Mouse (Mus musculus): ENCODE results near the gene Washc1. TPM values are rescaled to one million over a fixed set of nuclear protein-coding genes. Genes with fewer than 3 reads are reported as not detected.
"Not testable (repeated sequence)": the region's sequence is repeated elsewhere in the genome, so short reads cannot be mapped to it uniquely, and the experiment has no call there.

The Washc1 gene
- polyA plus RNA-seq (2016; fragmentation: Nextera tagmentation; extraction: Ambion mirVana): 37.4 and 40.9 TPM in 2 replicates

DNA sequence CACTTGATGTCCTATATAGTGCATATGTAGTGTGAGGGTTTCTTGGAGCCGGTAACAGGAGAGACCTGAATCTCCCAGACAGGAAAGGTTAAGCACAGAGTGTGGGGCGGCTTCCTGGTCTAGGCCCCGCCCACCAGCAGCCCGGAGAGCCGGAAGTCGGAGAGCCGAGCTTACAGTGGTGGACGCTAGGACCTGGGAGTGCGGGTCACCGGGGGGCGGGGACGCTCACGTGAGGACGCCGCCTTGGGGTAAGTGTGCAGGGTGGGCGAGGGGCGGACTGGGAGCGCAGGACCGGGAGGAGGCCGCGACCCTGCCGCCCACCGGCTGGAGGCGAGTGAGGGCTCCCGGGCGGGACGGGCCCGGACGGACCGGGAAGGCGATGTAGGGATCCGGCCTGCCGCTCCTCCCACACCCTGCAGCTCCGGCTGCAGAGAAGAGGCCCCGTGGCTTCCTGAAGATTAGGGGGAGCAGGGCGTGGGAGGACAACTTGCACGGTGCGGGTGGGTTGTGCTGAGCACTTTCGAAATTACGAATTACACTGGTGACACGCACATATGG, at the start of gene Washc1:
Washc1 (plus strand) TSS at position 144 of the 558 bp plus-strand sequence.
- peak; percentile 96 for ATAC-seq (ENCODE audit: insufficient number of reproducible peaks, insufficient read depth, low FRiP score, low TSS enrichment, low read depth)
- peak within 1 kb of the TSS; percentile 86 for H3K4me3 ChIP-seq (replicated peaks)
- under 1% methylated on average over 40 of the region's 41 CpGs for WGBS

DNA sequence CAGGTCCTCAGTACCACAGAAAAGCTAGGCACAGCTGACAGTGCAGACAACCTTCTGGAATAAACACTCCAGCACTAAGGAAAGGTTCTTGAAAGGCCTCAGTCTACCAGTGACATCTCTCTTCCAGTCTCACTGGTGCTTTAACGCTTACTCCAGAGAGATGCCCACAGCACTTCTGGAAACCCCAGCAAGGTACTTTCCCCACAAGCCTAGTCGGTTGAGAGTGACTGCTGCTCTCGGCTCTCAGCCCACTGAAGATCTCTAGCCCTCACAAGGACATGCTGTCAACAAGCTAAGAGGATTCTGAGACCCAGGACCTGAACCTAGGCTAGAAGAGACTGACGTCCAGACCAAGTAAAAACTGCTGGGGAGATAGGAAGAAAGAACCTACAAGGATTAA, 46.2 kb upstream of the Washc1 start:
- WGBS: 87% methylated on average over 4 of the region's 4 CpGs
- no peaks in the 10 kb centered on the region for H3K27me3 ChIP-seq
- no peak overlapping the region for H3K27ac ChIP-seq
- H3K4me1 ChIP-seq (replicated peaks): no peaks in the 10 kb centered on the region
- no peak for ATAC-seq (ENCODE audit: insufficient number of reproducible peaks, insufficient read depth, low FRiP score, low TSS enrichment, low read depth)
- H3K9me3 ChIP-seq: no peaks in the 10 kb centered on the region
- H3K9ac ChIP-seq (replicated peaks): no peak overlapping the region
- no peak overlapping the region for H3K4me2 ChIP-seq
- no peak overlapping the region for H3K4me3 ChIP-seq (replicated peaks)
- H3K36me3 ChIP-seq: no peaks in the 10 kb centered on the region

More for the DNA sequence above, at the start of gene Washc1:
- Histone ChIP-seq H3K27ac (peak within 1 kb of the TSS; percentile 77; the same call in 1 of the 2 replicates), H3K9ac (replicated peaks) (peak within 1 kb of the TSS; percentile 82), H3K9me3 (no peaks in the 10 kb centered on the region), H3K4me2 (peak within 1 kb of the TSS; percentile 65), H3K27me3 (no peaks in the 10 kb centered on the region), H3K36me3 (peaks cover 30% of the 10 kb centered on the region), H3K4me1 (replicated peaks) (peaks cover 14% of the 10 kb centered on the region)

DNA sequence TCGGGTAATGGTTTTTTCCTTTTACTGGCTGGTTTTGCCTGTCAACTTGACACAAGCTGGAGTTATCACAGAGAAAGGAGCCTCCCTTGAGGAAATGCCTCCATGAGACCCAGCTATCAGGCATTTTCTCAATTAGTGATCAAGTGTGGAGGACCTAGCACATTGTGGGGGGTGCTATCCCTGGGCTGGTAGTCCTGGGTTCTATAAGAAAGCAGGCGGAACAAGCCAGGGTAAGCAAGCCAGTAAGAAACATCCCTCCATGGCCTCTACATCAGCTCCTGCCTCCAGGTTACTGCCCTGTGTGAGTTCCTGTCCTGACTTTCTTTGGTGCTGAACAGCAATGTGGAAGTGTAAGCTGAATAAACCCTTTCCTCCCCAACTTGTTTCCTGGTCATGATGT, 42.3 kb upstream of the Washc1 start:
- not testable (repeated sequence) for H3K9ac ChIP-seq (replicated peaks); H3K27ac ChIP-seq; H3K4me1 ChIP-seq (replicated peaks); H3K9me3 ChIP-seq; H3K27me3 ChIP-seq; H3K4me3 ChIP-seq (replicated peaks); H3K36me3 ChIP-seq; ATAC-seq (ENCODE audit: insufficient number of reproducible peaks, insufficient read depth, low FRiP score, low TSS enrichment, low read depth); H3K4me2 ChIP-seq
- WGBS: 91% methylated on average over 2 of the region's 2 CpGs

GRCm38 (mm10) chr17:66073971-66074370, 37.4 kb upstream of the Washc1 start:
- Histone ChIP-seq H3K4me1 (replicated peaks) (peaks cover 14% of the 10 kb centered on the region), H3K4me2 (no peak overlapping the region), H3K27me3 (no peaks in the 10 kb centered on the region), H3K9me3 (no peaks in the 10 kb centered on the region), H3K4me3 (replicated peaks) (no peak overlapping the region), H3K9ac (replicated peaks) (no peak overlapping the region), H3K36me3 (peaks cover 5% of the 10 kb centered on the region; the same call in 1 of the 2 replicates), H3K27ac (no peak overlapping the region)
- ATAC-seq (ENCODE audit: insufficient number of reproducible peaks, insufficient read depth, low FRiP score, low TSS enrichment, low read depth): no peak
- WGBS: 86% methylated on average over 7 of the region's 7 CpGs

DNA sequence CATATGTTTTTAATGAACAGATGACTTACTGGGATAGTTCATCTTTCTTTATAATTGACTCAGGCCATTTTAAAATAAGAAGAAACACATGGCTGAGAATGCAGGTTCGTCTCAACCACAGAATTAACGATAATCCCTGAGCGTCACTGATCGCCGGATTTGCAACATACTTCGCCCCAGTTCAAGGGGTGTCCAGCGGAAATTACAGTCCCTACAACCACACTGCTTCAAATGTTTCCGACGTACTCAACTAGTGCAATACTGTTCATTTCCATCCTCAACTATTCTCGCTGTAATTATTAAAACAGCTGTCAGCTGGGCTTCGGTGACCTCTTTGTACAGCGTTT, 35.5 kb upstream of the Washc1 start:
- Histone ChIP-seq H3K9me3 (no peaks in the 10 kb centered on the region), H3K9ac (replicated peaks) (peak overlapping the region; percentile 80), H3K27ac (peak overlapping the region; percentile 89), H3K4me3 (replicated peaks) (peak overlapping the region; percentile 95), H3K4me1 (replicated peaks) (peaks cover 14% of the 10 kb centered on the region), H3K27me3 (no peaks in the 10 kb centered on the region), H3K36me3 (peaks cover 19% of the 10 kb centered on the region), H3K4me2 (peak overlapping the region; percentile 77)
- 3% methylated on average over 12 of the region's 12 CpGs for WGBS
- no peak for ATAC-seq (ENCODE audit: insufficient number of reproducible peaks, insufficient read depth, low FRiP score, low TSS enrichment, low read depth)

GRCm38 (mm10) chr17:66076174-66076927, 35.0 kb upstream of the Washc1 start:
- Histone ChIP-seq H3K4me3 (replicated peaks) (peak overlapping the region; percentile 95), H3K4me2 (peak overlapping the region; percentile 77), H3K4me1 (replicated peaks) (peaks cover 14% of the 10 kb centered on the region), H3K27me3 (no peaks in the 10 kb centered on the region), H3K36me3 (peaks cover 25% of the 10 kb centered on the region), H3K27ac (peak overlapping the region; percentile 89), H3K9ac (replicated peaks) (peak overlapping the region; percentile 80), H3K9me3 (no peaks in the 10 kb centered on the region)
- under 1% methylated on average over 73 of the region's 95 CpGs for WGBS
- ATAC-seq (ENCODE audit: insufficient number of reproducible peaks, insufficient read depth, low FRiP score, low TSS enrichment, low read depth): peak; percentile 90

GRCm38 (mm10) chr17:66076934-66077333, 34.4 kb upstream of the Washc1 start, which contains the start of gene Ankrd12:
Gene Ankrd12, minus strand, starts transcription at chr17:66077089.
- no peaks in the 10 kb centered on the region for H3K27me3 ChIP-seq
- peak within 1 kb of the TSS; percentile 89 for H3K27ac ChIP-seq
- under 1% methylated on average over 53 of the region's 53 CpGs for WGBS
- H3K4me1 ChIP-seq (replicated peaks): peaks cover 14% of the 10 kb centered on the region
- peak; percentile 97 for ATAC-seq (ENCODE audit: insufficient number of reproducible peaks, insufficient read depth, low FRiP score, low TSS enrichment, low read depth)
- no peaks in the 10 kb centered on the region for H3K9me3 ChIP-seq
- H3K36me3 ChIP-seq: peaks cover 26% of the 10 kb centered on the region
- peak within 1 kb of the TSS; percentile 77 for H3K4me2 ChIP-seq
- peak within 1 kb of the TSS; percentile 95 for H3K4me3 ChIP-seq (replicated peaks)
- H3K9ac ChIP-seq (replicated peaks): peak within 1 kb of the TSS; percentile 80

DNA sequence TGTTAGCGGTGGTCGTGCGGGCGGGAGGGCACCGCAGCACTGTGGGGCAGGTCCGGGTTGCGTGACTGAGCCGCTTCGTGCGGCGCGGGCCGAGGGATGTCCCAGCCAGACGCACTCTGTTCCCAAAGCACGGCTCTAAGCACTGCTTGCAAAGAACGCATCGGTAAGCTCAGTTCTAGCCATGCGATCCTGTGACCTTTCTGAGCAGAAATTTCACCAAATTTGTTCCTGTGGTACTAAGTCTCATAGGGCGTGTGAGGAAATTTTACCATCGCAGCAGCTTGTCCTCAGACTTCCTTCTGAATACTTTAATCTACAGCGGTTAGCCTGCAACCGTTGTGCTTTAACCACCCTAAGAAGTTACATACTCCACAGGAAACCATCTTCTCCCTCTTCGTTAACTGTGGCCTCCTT, 33.9 kb upstream of the Washc1 start:
- ATAC-seq (ENCODE audit: insufficient number of reproducible peaks, insufficient read depth, low FRiP score, low TSS enrichment, low read depth): peak; percentile 72
- Histone ChIP-seq H3K27me3 (no peaks in the 10 kb centered on the region), H3K9ac (replicated peaks) (peak overlapping the region; percentile 80), H3K27ac (peak overlapping the region; percentile 89), H3K4me3 (replicated peaks) (peak overlapping the region; percentile 95), H3K4me1 (replicated peaks) (peaks cover 14% of the 10 kb centered on the region), H3K4me2 (peak overlapping the region; percentile 77), H3K36me3 (peaks cover 26% of the 10 kb centered on the region), H3K9me3 (no peaks in the 10 kb centered on the region)
- 2% methylated on average over 23 of the region's 23 CpGs for WGBS

DNA sequence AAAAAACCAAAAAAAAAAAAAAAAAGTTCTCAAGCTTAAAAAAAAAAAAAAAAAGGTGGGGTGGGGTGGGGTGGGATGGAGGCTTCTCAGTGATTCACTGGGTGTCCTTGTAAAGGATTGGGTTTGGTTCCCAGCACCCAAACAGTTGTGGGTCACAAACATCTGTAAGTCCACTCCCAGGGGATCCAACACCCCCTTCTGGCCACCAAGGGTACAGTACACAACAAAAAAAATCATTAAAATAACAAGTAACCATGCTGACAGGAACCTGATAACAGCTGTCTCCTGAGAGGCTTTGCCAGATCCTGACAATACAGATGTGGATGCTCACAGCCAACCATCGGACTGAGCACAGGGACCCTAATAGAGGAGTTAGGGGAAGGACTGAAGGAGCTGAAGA, 26.9 kb upstream of the Washc1 start:
- Histone ChIP-seq H3K4me2 (no peak overlapping the region), H3K4me3 (replicated peaks) (no peak overlapping the region), H3K36me3 (peaks cover 62% of the 10 kb centered on the region), H3K27ac (no peak overlapping the region), H3K9ac (replicated peaks) (no peak overlapping the region), H3K4me1 (replicated peaks) (no peaks in the 10 kb centered on the region), H3K27me3 (no peaks in the 10 kb centered on the region), H3K9me3 (no peaks in the 10 kb centered on the region)
- 71% methylated on average over 1 of the region's 1 CpGs for WGBS
- no peak for ATAC-seq (ENCODE audit: insufficient number of reproducible peaks, insufficient read depth, low FRiP score, low TSS enrichment, low read depth)

GRCm38 (mm10) chr17:66085038-66085437, 26.3 kb upstream of the Washc1 start:
- no peak for ATAC-seq (ENCODE audit: insufficient number of reproducible peaks, insufficient read depth, low FRiP score, low TSS enrichment, low read depth)
- Histone ChIP-seq H3K9me3 (no peaks in the 10 kb centered on the region), H3K9ac (replicated peaks) (no peak overlapping the region), H3K4me2 (no peak overlapping the region), H3K4me3 (replicated peaks) (no peak overlapping the region), H3K27ac (no peak overlapping the region), H3K4me1 (replicated peaks) (no peaks in the 10 kb centered on the region), H3K27me3 (no peaks in the 10 kb centered on the region), H3K36me3 (peaks cover 60% of the 10 kb centered on the region)
- WGBS: 91% methylated on average over 1 of the region's 1 CpGs

DNA sequence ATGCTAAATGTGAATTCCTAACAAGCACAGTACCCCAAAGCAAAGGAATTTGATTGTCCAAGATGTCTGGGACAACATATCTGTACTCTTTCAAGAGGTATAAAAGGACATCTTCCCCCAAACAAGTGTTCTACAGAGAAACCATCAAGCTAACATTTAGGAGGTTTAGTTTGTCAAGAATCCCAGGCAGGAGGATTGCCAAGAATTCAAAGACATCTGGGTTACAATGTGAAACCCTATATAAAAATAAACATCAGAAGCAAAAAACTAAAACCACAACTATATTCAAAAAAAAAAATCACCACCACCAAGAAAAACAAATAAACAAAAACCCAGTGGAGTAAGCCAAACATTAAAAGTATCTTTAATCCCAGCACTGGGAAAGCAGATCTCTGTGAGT, 21.1 kb upstream of the Washc1 start:
- H3K9me3 ChIP-seq: no peaks in the 10 kb centered on the region
- H3K36me3 ChIP-seq: peaks cover 69% of the 10 kb centered on the region
- ATAC-seq (ENCODE audit: insufficient number of reproducible peaks, insufficient read depth, low FRiP score, low TSS enrichment, low read depth): no peak
- H3K4me3 ChIP-seq (replicated peaks): no peak overlapping the region
- no peaks in the 10 kb centered on the region for H3K27me3 ChIP-seq
- H3K4me1 ChIP-seq (replicated peaks): no peaks in the 10 kb centered on the region
- no peak overlapping the region for H3K27ac ChIP-seq
- H3K9ac ChIP-seq (replicated peaks): no peak overlapping the region
- H3K4me2 ChIP-seq: no peak overlapping the region
